Mouse (Mus musculus): Measurements from ENCODE around the gene Emilin2.
A peak's percentile ranks its signal among the peaks of the same experiment; 100 is the strongest.

Emilin2 gene

GRCm38 (mm10) chr17:71227128-71227895 lies 84.5 kb downstream of the Emilin2 start:
- DNase-seq: no peak

DNA sequence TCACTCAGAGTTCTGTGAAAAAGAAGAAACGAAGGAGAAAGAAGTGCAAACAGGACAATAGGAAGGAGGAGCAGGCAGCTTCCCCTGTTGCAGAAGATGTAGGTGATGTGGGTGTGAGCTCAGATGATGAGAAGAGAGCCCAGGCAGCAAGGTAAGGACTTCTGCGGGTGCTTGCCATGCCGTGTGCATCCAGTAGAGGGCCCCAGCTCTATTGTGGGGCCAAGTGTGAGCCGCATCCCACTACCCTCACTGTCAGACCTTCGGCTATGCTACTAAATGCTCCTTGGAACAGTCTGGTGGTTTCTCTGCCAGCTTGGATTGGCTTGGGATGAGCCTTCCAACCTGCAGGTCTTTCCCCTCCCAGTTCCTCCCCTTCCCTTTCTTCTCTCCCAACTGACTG lies 86.7 kb downstream of the Emilin2 start:
- DNase-seq: peak; percentile 23 to 51

DNA sequence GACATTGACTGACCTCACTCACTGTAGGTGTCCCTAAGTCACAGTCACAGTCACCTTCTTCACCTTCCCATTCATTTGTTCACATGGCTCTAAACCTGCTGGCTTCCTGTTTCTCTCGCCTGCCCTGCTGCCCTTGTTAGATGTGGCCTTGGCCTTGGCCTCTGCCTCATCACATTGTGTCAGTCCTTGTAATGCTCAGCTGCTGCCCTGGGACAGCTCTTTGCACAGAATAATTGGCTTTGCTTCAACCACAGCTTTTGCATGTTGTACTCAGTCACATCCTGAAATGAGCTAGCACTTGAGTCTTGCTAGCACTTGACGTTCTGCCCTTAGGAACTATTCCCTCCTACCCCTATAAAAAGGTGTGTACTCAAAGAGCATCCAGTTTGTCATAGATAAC lies 87.3 kb downstream of the Emilin2 start:
- DNase-seq: peak; percentile 30 to 41

- no peak for DNase-seq
Observed at GRCm38 (mm10) chr17:71223676-71224075, 88.1 kb downstream of the Emilin2 start.

GRCm38 (mm10) chr17:71221383-71221782 lies 90.4 kb downstream of the Emilin2 start:
- DNase-seq: no peak

- no peak for DNase-seq
Observed at GRCm38 (mm10) chr17:71217111-71217685, 94.6 kb downstream of the Emilin2 start.

DNA sequence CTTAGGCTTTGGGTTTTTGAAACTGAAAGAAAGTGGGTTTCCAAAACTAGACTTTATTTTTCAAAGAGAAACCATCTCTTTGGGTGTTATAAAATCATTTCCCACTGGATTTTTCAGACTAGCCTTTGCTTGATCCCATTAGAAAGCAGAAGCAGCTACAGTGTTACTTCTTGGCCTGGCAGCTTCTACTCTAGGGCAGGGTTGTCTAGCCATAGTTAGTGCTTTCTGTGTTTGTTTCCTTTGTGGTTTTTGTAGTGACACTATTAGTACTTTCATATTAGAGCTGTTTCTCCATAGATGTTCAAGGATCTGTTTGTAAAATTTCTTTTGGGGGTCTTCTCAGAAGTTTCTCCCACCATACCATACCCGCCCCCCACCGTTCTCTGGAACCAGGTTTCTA lies 95.5 kb downstream of the Emilin2 start:
- DNase-seq: no peak

GRCm38 (mm10) chr17:71215241-71215839 lies 96.4 kb downstream of the Emilin2 start:
- DNase-seq: no peak

DNA sequence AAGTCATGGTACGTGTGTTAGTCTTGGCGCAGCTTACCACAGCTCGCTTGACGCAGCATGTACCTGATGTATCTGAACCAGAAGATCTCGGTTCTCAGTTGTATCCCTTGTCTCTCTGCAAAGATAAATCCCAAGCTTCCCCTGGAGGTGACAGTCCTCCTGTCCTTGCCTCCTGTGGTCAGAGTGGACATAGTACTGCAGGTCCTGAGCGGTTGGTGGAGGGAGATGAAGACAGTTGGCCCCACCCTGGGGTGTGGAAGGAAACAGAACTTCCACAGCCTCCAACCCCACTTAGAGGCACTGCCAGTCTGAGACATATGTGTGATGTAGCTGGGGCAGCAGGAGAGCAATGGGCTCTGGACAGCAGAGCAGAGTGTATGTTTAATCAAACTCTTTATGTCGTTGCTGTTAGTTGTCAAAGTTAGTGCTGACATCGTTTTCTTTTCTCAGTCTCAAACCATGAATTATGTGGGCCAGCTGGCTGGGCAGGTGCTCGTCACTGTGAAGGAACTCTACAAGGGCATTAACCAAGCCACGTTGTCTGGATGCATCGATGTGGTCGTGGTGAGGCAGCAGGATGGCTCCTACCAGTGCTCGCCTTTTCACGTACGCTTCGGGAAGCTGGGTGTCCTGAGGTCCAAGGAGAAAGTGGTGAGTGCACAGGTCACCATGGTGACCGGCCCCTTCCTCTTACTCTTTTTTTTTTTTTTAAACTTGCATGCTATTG lies 97.1 kb downstream of the Emilin2 start:
- no peak for DNase-seq

DNA sequence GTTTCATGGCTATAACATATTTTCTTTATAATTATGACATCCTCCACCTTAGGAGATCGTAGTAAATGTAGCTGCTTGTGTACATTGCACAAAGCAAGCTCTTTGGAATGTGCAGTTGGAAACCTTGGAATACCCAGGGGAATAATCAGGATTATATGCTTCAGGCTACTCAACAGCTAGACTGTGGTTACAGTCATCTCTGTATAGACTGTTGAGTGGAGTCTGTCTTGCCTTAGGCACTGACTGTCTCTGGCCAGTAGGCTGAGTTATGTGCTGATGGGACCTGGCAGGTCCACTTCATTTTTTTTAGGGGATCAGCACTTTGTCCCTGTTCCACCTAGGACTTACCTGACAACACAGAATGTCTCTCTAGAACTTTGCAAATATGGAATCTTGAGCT lies 98.1 kb downstream of the Emilin2 start:
- no peak for DNase-seq

- DNase-seq: no peak
Observed at GRCm38 (mm10) chr17:71211962-71212646, 99.7 kb downstream of the Emilin2 start.

- DNase-seq: no peak
Observed at GRCm38 (mm10) chr17:71209936-71210335, 101.8 kb downstream of the Emilin2 start.

GRCm38 (mm10) chr17:71208921-71209320 lies 102.9 kb downstream of the Emilin2 start:
- no peak for DNase-seq

DNA sequence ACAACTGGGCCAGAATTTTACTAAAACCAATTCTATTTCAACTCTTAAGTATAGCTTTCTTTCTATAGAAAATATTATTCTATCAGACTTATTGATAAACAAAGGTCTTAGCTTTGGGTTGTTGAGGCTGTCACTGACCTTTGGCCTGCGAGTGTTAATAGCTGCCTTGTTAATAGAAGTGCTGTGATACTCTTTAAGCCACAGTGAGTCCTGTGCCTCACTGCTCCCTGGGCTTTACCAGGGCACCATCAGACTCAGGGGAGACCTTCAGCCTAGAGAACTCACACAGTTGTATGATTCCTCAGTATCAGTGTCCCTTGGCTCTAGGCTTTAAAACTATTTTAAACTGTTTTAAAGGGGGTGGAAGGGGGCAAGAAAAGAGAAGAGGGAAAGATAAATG lies 103.4 kb downstream of the Emilin2 start:
- no peak for DNase-seq

GRCm38 (mm10) chr17:71207268-71207667 lies 104.5 kb downstream of the Emilin2 start:
- DNase-seq: no peak

- no peak for DNase-seq
Observed at GRCm38 (mm10) chr17:71206136-71206893, 105.5 kb downstream of the Emilin2 start.

DNA sequence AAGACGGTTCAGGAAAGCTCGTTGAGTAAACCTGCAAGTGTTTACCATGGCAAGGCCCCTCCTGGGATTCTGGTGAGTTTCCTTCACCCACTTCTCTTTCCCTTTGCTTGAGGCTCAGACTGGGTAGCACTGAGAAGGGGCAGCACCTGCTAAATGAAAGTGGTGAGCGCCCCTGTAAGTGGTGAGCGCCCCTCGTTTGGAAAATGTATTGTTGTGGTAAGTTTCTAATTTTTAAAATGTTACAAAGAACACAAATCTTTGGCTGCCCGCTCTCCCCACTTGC lies 107.0 kb downstream of the Emilin2 start:
- peak in 1 of 2 experiments; percentile 25 for DNase-seq

DNA sequence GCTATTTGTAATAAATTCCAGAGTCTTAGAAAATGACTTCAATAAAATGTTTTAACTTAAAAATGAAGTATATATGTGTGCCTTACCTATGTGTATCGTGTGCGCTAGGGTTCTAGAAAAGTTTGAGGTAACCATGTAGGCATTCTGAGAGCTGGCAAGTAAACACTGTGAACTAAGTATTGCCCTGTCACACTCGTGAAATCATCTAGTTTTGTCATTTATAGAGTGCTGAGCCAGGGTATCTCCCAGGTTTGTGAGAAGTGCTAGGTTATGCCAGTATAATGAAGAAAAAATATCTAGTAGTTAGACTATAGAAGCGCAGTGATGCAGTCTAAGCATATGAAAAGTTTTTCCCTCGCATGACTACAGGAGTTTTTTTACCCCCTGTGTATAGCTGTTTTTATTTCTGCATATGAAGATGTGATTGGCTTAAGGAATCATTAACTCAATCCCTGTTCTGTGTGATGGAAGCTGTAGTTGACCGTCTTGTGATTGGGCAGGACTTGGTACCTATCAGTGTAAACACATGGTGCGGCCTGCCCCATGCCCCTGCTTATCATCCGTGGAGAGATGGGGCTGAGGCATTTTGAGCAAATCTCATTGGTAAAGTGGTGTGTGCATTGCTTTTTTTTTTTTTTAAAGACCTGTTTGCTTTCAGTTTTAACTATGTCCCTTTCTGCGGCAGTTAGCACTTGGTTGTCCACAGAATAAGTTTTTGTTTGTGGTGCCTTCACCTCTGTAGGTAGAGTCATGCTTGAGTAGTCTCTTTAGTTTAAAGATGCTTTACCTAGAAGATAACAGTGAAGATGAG lies 107.6 kb downstream of the Emilin2 start:
- no peak for DNase-seq
